Mouse (Mus musculus) lung, postnatal 10 days (tissue): ENCODE results near the gene Dis3l2.

Experiments
- DNase-seq: peaks from one replicate; pipeline ENCODE4 v3.0.0; 2021

The Dis3l2 gene

GRCm38 (mm10) chr1:86703300-86703964 is at the start of gene Dis3l2:
Gene Dis3l2, plus strand, starts transcription at chr1:86703808.
- peak; percentile 89 for DNase-seq

- DNase-seq = peak; percentile 32
Observed at GRCm38 (mm10) chr1:86657071-86657470, 46.5 kb upstream of the Dis3l2 start.

- DNase-seq = no peak
Observed at GRCm38 (mm10) chr1:86665091-86665490, 38.5 kb upstream of the Dis3l2 start.

GRCm38 (mm10) chr1:86669552-86670273 is 33.9 kb upstream of the Dis3l2 start:
- DNase-seq = peak; percentile 82

GRCm38 (mm10) chr1:86670279-86671038 is 33.1 kb upstream of the Dis3l2 start, which contains the start of gene Nppc:
Gene Nppc, minus strand, starts transcription at chr1:86670571.
- peak; percentile 62 for DNase-seq

- DNase-seq = no peak
Observed at GRCm38 (mm10) chr1:86674385-86674784, 29.2 kb upstream of the Dis3l2 start.

GRCm38 (mm10) chr1:86675126-86675525 is 28.5 kb upstream of the Dis3l2 start:
- no peak for DNase-seq

GRCm38 (mm10) chr1:86677624-86678023 is 26.0 kb upstream of the Dis3l2 start:
- DNase-seq = peak; percentile 19

- DNase-seq = no peak
Observed at GRCm38 (mm10) chr1:86678667-86679066, 24.9 kb upstream of the Dis3l2 start.

GRCm38 (mm10) chr1:86687236-86687635 is 16.4 kb upstream of the Dis3l2 start:
- DNase-seq = no peak

GRCm38 (mm10) chr1:86691027-86691426 is 12.6 kb upstream of the Dis3l2 start:
- DNase-seq = no peak

- DNase-seq = peak; percentile 6
Observed at GRCm38 (mm10) chr1:86696948-86697347, 6.7 kb upstream of the Dis3l2 start.

GRCm38 (mm10) chr1:86698721-86699120 is 4.9 kb upstream of the Dis3l2 start:
- DNase-seq = peak; percentile 9

GRCm38 (mm10) chr1:86699346-86700136 is 4.1 kb upstream of the Dis3l2 start:
- no peak for DNase-seq

GRCm38 (mm10) chr1:86700367-86700766 is 3.2 kb upstream of the Dis3l2 start:
- DNase-seq = no peak

GRCm38 (mm10) chr1:86703965-86704326 is 338 bp downstream of the Dis3l2 start:
- DNase-seq = no peak

- no peak for DNase-seq
Observed at GRCm38 (mm10) chr1:86705461-86705860, 1.9 kb downstream of the Dis3l2 start.

- DNase-seq = no peak
Observed at GRCm38 (mm10) chr1:86709546-86709945, 5.9 kb downstream of the Dis3l2 start.

- no peak for DNase-seq
Observed at GRCm38 (mm10) chr1:86712045-86712444, 8.4 kb downstream of the Dis3l2 start.

- DNase-seq = no peak
Observed at GRCm38 (mm10) chr1:86713054-86713453, 9.4 kb downstream of the Dis3l2 start.

- no peak for DNase-seq
Observed at GRCm38 (mm10) chr1:86718190-86718589, 14.6 kb downstream of the Dis3l2 start.

GRCm38 (mm10) chr1:86719391-86719790 is 15.8 kb downstream of the Dis3l2 start:
- no peak for DNase-seq
